Mouse (Mus musculus): Measurements from ENCODE around the gene Vash2.

Gene Vash2

GRCm38 (mm10) chr1:190976887-190977573, 2.1 kb downstream of the Vash2 start:
- no peak for DNase-seq (ENCODE audit: extremely low spot score, low read depth, low spot score)

GRCm38 (mm10) chr1:190974833-190975232, 4.3 kb downstream of the Vash2 start:
- no peak for DNase-seq (ENCODE audit: extremely low spot score, low read depth, low spot score)

- no peak for DNase-seq (ENCODE audit: extremely low spot score, low read depth, low spot score)
Measured at GRCm38 (mm10) chr1:190974191-190974590, 4.9 kb downstream of the Vash2 start.

GRCm38 (mm10) chr1:190972612-190973192, 6.4 kb downstream of the Vash2 start:
- DNase-seq (ENCODE audit: extremely low spot score, low read depth, low spot score), result no peak

- no peak for DNase-seq (ENCODE audit: extremely low spot score, low read depth, low spot score)
Measured at GRCm38 (mm10) chr1:190971708-190972610, 7.1 kb downstream of the Vash2 start.

- no peak for DNase-seq (ENCODE audit: extremely low spot score, low read depth, low spot score)
Measured at GRCm38 (mm10) chr1:190968010-190968409, 11.1 kb downstream of the Vash2 start.

GRCm38 (mm10) chr1:190964992-190965780, 13.9 kb downstream of the Vash2 start:
- DNase-seq (ENCODE audit: extremely low spot score, low read depth, low spot score), result no peak

- no peak for DNase-seq (ENCODE audit: extremely low spot score, low read depth, low spot score)
Measured at GRCm38 (mm10) chr1:190962760-190963159, 16.3 kb downstream of the Vash2 start.

- DNase-seq (ENCODE audit: extremely low spot score, low read depth, low spot score), result no peak
Measured at GRCm38 (mm10) chr1:190958821-190959220, 20.3 kb downstream of the Vash2 start.

- DNase-seq (ENCODE audit: extremely low spot score, low read depth, low spot score), result no peak
Measured at GRCm38 (mm10) chr1:190953009-190953408, 26.1 kb downstream of the Vash2 start.

- DNase-seq (ENCODE audit: extremely low spot score, low read depth, low spot score), result no peak
Measured at GRCm38 (mm10) chr1:190951014-190951413, 28.1 kb downstream of the Vash2 start.

- no peak for DNase-seq (ENCODE audit: extremely low spot score, low read depth, low spot score)
Measured at GRCm38 (mm10) chr1:190948846-190949245, 30.2 kb downstream of the Vash2 start.

GRCm38 (mm10) chr1:190948439-190948838, 30.7 kb downstream of the Vash2 start:
- no peak for DNase-seq (ENCODE audit: extremely low spot score, low read depth, low spot score)

- DNase-seq (ENCODE audit: extremely low spot score, low read depth, low spot score), result no peak
Measured at GRCm38 (mm10) chr1:190947986-190948385, 31.1 kb downstream of the Vash2 start.

GRCm38 (mm10) chr1:190944109-190944760, 34.9 kb downstream of the Vash2 start:
- no peak for DNase-seq (ENCODE audit: extremely low spot score, low read depth, low spot score)

- no peak for DNase-seq (ENCODE audit: extremely low spot score, low read depth, low spot score)
Measured at GRCm38 (mm10) chr1:190939803-190940202, 39.3 kb downstream of the Vash2 start.

- DNase-seq (ENCODE audit: extremely low spot score, low read depth, low spot score), result no peak
Measured at GRCm38 (mm10) chr1:190930181-190930580, 48.9 kb downstream of the Vash2 start.

- DNase-seq (ENCODE audit: extremely low spot score, low read depth, low spot score), result no peak
Measured at GRCm38 (mm10) chr1:190929010-190929695, 49.9 kb downstream of the Vash2 start.

- peak; percentile 96 for DNase-seq (ENCODE audit: extremely low spot score, low read depth, low spot score)
Measured at GRCm38 (mm10) chr1:190928370-190929009, 50.6 kb downstream of the Vash2 start.

Data from hindlimb bud, embryonic 11.5 days (tissue).